Mouse (Mus musculus) neutrophil, adult 5-6 weeks (primary cell): ENCODE results near the gene Pla2g4d. TPM values are rescaled to one million over a fixed set of nuclear protein-coding genes. Genes with fewer than 3 reads are reported as not detected.
"Not testable (repeated sequence)": the region's sequence is repeated elsewhere in the genome, so short reads cannot be mapped to it uniquely, and the experiment has no call there.

Experiments used
- ATAC-seq: fragments of 151-379, 151-347 bp; 2 replicates; pipeline ENCODE4 v1.8.0; 2017; ENCODE audit warnings: mild to moderate bottlenecking, moderate TSS enrichment; ENCODE audit not compliant: insufficient number of reproducible peaks, poor library complexity, low FRiP score, severe bottlenecking; ENCODE audit errors: extremely low read depth
- total RNA-seq: library from RNA; stranded (forward); fragments of 200-1000 nt; gene quantifications from 2 replicates; pipeline ENCODE4 v1.2.3, GENCODE M21; 2017

The Pla2g4d gene
- total RNA-seq, 1 experiment from 2014 or later = not detected

- no peak for ATAC-seq
These were observed 23.5 kb downstream of the Pla2g4d start for GRCm38 (mm10) chr2:120265523-120265922.

DNA sequence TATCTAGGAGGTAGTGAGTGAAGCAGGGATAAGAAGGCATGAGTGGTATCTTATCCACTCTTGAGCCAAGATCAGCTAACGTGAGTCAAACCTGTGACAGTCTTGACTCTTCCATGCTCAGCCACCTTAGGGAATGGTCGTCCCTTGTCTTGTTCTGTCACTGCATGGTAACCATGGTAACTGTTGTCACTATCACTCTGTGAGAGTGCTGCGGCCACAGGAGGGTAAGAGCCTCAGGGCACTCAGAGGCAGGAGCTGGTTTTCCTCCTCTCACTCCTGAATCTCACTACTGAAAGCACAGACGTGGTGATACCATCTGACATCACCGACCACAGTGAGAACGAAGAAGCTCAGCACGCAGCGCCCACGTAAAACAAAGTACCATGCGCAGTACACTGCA is 24.1 kb downstream of the Pla2g4d start:
- ATAC-seq = no peak

- ATAC-seq = no peak
These were observed 26.1 kb downstream of the Pla2g4d start for GRCm38 (mm10) chr2:120262876-120263275.

- no peak for ATAC-seq
These were observed 27.7 kb downstream of the Pla2g4d start for GRCm38 (mm10) chr2:120261346-120261745.

- ATAC-seq = no peak
These were observed 32.7 kb downstream of the Pla2g4d start for GRCm38 (mm10) chr2:120256259-120256658.

GRCm38 (mm10) chr2:120252644-120253043 is 36.4 kb downstream of the Pla2g4d start:
- no peak for ATAC-seq

DNA sequence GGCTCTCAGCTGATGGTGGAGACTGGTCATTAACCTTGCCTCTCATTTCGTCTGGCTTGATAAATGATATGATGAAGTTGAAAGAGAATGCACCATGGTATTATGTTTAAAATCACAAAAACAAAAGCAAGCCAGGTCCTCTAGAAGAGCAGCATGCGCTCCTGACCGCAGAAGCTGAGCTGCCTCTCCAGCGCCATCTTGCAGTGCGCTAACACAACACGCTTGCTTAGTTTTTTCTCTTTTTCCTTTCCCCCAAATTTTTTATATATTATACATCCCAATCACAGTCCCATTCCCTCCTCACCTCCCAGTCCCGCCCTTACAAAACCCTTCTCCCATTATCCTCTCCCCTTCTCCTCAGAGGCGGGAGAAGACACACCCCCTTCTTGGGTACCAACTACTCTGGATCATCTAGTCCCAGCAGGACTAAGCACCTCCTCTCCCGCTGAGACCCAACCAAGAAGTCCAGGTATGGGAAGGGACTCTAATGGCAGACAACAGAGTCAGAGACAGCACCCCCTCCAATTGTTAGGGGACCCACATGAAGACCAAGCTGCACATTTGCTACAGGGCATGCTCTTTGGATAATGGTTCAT is 43.5 kb downstream of the Pla2g4d start:
- ATAC-seq = no peak

DNA sequence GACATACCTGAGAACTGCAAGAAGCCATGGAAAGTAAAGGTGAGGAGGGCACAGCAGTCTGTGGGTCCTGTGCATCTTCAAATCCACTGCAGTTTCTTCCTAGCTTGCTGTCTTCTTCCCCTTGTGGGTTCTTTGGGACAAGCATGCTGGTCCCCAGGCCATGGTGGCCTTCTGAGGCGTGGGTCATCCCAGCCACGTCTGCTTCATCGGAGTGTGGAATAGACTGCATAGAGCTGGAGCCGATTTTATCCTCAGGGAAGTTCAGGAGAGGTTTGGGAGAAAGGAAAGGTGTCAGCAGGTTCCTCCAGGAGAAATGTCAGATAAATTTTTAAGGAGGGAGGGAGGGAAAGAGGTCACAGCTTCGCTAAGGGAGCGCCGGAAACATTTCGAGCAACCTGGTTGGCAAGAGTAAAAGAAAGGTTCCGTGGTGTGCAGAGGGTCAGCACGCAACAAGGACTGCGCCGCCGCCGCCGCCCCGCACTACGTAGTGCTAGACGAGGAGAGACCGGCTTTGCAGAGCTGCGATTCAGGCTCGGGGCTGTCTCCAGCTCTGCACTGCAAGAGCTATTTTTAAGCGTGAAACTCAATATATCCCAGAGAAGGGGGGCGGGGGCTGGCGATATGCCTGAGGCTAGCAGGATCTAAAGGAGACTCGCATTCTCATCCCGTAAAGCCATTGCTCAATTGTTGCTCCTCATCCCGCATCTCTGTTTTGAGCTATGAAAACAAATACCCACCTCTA is 44.1 kb downstream of the Pla2g4d start, which contains the start of gene Pla2g4e:
Gene Pla2g4e (minus strand): TSS at position 657 of the 742 bp plus-strand sequence.
- no peak for ATAC-seq

DNA sequence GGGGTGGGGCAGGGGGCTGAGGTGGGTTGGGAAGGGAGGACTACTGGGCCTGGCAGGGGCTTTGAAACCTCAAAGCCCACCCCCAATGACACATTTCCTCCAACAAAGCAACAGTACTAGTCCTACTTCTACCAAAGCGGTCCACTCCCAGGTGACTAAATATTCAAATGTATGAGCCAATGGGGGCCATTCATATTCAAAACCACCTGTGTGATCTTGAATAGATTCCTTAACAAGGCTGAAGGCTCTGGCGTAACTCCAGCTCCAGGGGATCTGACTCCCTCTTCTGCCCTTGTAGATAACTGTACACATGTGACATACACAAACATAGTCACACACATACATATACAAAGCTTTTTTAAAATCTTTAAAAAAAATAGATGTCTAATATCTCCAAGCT is 45.0 kb downstream of the Pla2g4d start:
- ATAC-seq = no peak

DNA sequence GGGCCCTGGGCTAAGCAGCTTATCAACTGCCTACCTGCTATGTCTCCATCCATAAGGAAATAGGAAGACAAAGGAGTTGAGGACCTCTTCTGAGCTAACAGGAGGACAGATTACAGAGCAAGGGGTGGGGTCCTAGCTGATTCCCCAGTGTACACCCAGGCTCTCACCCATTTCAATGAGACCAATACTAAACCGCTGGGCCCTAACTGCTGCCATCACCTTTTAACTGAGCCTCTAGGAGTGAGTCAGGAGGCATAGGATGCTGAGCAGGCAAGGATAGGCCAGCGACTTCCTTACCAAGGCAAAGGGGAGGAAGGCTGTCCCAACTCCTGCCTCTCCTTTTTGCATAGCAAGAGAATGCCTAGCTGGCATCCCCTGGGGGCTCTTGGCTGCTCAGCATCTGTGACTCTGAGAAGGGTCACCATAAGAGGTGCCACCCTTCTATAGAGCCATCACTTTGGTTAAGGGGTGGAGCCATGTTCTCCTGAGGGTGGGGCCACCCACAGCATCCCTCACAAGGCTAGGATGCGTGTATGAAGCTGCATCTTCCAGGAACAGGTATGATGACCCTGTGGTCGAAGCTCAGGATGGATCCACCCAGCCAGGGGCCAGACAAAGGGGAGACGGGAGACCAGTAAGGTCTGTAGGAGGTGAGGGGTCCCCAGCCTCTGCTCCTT is 46.1 kb downstream of the Pla2g4d start:
- ATAC-seq = no peak

- ATAC-seq = not testable (repeated sequence)
These were observed 50.3 kb downstream of the Pla2g4d start for GRCm38 (mm10) chr2:120238733-120239132.

GRCm38 (mm10) chr2:120237784-120238183 is 51.2 kb downstream of the Pla2g4d start:
- ATAC-seq = no peak

GRCm38 (mm10) chr2:120235947-120236640 is 52.9 kb downstream of the Pla2g4d start:
- no peak for ATAC-seq

GRCm38 (mm10) chr2:120235381-120235780 is 53.6 kb downstream of the Pla2g4d start:
- no peak for ATAC-seq

DNA sequence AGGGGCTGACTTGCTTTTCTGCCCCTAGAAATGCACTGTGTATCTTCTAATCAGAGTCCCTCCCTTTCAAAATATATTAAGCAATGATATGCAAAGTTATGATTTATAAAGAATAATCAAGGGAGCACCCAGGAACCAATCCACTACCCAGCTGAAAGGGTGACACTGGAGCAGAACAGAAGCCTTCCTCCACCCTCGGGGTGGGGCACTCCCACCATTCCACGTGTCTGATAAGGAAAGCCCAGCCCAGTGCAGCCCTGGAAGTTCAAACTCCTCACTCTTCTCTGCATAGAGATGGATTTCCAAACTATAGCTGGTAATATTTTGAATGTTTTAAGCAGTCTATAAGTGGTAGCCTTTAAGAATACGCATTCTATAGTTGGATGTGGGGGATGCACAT is 57.4 kb downstream of the Pla2g4d start:
- ATAC-seq = no peak

Other genes with a start within 250 kb of the Pla2g4d start
- 42.6 and 46.1 TPM in 2 replicates for gene Ehd4, start 134.6 kb downstream of the Pla2g4d start, total RNA-seq
- not detected in 2 replicates for gene Pla2g4e, start 43.9 kb downstream of the Pla2g4d start, total RNA-seq
- gene Pla2g4f, start 25.0 kb upstream of the Pla2g4d start, total RNA-seq = 0.23 and 0.25 TPM in 2 replicates
- 52.8 and 54.6 TPM in 2 replicates for gene Vps39, start 63.9 kb upstream of the Pla2g4d start, total RNA-seq
- 44.0 and 64.7 TPM in 2 replicates for gene Ganc, start 114.7 kb upstream of the Pla2g4d start, total RNA-seq
- 78.5 and 85.5 TPM in 2 replicates for gene Tmem87a, start 114.9 kb upstream of the Pla2g4d start, total RNA-seq
- 2.8 and 5.0 TPM in 2 replicates for gene Capn3, start 166.8 kb upstream of the Pla2g4d start, total RNA-seq